Mouse (Mus musculus) NIH3T3 (cell line): ENCODE measurements around the gene Mcf2l.

Experiments used
- DNase-seq: peaks from one replicate; pipeline ENCODE4 v3.0.0-alpha.2; 2012; ENCODE audit warnings: low read depth

Mcf2l gene

GRCm38 (mm10) chr8:12994468-12994867 is 120.9 kb downstream of the Mcf2l start:
- no peak for DNase-seq

DNA sequence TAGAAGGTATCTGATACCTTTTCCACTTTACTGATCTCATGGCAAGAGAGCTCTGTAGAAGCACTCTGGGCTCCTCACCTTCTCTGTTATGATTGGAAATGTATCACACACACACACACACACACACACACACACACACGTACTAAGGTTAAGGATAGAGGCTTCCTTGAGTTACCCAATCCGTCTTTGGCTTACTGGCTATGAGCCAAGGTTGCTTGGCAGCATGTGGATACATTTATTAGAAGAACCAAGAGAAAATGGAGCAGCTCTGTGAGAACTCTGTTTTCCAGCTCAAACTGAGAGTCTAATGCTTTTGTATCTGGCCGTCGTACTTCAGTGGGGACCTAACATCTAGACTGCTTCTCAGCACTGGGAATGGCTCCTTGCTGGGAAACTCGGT is 121.9 kb downstream of the Mcf2l start:
- peak; percentile 86 for DNase-seq

DNA sequence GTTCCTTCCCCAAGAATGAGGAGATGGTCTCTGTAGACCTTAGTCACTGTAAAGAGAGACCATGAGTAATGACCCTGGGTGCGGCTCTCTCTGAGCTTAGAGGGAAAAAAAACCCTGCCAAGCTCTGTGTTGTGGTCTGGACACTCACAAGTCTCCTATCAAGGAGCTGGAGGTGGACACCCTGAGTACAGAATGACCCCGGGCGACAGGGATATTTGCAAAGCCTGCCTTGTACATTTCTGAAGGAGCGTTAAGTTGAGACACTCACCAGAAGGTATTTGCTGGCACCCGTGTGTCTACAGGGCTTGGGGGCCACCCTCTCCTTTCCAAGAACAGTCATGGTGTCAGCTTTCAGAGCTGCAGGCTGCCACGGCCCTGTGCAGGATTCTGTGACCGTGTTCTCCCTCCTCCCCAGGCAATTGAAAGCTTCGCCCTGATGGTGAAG is 123.2 kb downstream of the Mcf2l start:
- peak; percentile 65 for DNase-seq

DNA sequence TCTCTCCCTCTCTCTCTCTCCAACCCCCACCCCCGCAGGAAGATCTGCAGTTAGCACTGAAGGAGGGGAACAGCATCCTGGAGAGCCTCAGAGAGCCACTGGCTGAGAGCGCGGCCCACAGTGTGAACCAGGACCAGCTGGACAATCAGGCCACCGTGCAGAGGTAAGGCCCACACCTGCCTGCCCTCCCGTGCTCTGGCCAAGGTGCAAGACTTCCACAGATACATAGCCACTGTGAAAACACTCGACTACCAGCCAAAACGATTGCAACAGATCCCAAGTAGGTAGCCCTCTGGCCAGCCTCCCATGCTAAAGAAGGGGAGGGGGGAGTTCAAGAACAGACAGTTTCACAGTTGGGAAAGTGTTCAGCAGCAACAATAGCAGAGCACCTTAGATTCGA is 124.7 kb downstream of the Mcf2l start:
- no peak for DNase-seq

GRCm38 (mm10) chr8:12999793-13000192 is 126.2 kb downstream of the Mcf2l start:
- no peak for DNase-seq

GRCm38 (mm10) chr8:13007458-13007857 is 133.9 kb downstream of the Mcf2l start:
- no peak for DNase-seq

DNA sequence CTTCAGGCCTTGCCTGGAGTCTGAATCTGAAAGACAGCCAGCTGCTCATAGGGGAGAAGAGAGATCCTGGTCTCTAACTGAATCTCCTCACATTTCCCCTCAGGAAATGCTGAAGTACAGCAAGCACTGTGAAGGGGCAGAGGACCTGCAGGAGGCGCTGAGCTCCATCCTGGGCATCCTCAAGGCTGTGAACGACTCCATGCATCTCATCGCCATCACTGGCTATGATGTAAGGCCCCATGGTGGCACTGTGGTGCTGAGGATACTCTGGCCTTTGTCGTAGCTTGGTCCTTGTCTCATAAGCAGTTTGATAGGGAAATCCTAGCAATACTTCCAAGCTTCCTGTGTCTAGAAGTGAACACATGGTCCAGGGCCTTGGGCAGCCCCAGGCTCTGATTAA is 136.7 kb downstream of the Mcf2l start:
- DNase-seq: peak; percentile 9

DNA sequence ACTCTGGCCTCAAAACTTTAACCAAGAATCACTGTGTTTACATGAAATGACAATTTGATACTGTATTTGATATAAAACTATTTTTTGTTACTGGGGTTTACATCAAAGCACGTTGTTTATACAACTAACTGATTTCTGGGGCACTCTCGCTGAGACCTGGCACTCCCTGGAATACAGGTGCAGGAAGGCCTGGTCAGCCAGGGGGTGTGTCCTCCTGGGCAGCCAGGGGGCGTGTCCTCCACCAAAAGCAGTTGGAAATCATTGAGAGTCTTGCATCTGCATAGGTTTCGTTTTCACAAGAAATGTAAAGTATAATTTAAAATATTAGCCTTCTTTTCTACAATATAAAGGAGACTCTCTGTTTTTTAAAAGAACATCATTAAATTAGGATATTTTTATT is 146.0 kb downstream of the Mcf2l start:
- no peak for DNase-seq

- DNase-seq: no peak
These were observed 148.2 kb downstream of the Mcf2l start for GRCm38 (mm10) chr8:13021830-13022229.

GRCm38 (mm10) chr8:13025487-13026224 is 152.1 kb downstream of the Mcf2l start, which contains the start of gene F7:
F7 (plus strand) TSS chr8:13026034.
- no peak for DNase-seq

GRCm38 (mm10) chr8:13027615-13028014 is 154.0 kb downstream of the Mcf2l start:
- DNase-seq: no peak

DNA sequence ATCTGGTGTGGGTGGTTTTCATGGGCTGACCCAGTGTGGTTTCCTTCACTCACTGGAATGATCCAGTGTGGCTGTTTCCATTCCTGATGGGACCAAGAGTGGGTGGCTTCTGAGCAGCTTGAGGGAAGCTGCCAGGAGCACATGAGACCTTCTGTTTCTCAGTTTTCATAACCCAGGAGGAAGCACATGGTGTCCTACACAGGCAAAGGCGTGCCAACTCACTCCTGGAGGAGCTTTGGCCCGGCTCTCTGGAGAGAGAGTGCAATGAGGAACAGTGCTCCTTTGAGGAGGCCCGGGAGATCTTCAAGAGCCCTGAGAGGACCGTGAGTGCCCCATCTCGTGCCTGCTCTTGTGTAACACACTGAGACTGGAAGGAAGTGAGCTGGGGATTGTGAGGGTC is 154.9 kb downstream of the Mcf2l start:
- peak; percentile 5 for DNase-seq

DNA sequence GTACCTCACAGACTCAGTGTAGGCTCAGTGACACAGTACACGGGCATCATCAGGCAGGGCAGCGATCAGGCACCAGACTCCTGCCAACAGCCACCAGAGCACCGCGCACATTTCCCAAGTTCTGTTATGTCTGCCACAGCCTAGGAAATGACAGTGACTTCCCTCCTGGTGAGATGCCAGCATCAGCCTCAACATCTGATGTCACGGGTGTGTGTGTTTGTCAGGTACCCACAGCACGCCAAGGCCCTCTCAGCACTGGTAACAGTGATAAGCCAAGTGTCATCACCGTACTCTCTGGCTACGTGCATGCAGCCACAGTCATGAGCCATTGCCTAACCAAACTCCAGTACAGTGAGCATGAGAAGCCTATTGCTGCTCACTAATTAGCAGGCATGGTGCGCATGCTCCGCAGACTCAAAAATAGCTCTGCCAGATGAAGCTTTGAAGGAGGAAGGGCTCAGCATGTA is 162.8 kb downstream of the Mcf2l start:
- no peak for DNase-seq

GRCm38 (mm10) chr8:13037015-13037414 is 163.4 kb downstream of the Mcf2l start, which contains the start of gene F10:
F10 (plus strand) TSS chr8:13037308.
- no peak for DNase-seq

DNA sequence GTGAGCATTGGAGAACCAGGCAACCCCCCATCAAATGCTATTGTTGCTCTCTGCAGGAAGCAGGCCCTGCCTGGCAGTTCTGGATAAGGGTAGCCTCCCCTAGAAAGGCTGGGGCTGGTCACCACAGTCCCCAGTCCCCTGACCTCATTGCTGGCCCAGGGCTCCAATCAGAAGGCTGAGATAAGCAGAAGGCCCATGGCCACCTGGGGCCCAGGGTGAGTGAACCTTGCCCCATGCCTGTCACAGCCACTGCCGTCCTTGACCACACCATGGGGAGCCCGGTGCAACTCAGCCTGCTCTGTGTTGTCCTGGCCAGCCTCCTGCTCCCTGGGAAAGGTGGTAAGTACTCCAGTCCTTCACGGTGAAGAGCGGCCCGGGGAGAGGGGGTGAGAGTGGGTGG is 164.0 kb downstream of the Mcf2l start:
- DNase-seq: no peak

DNA sequence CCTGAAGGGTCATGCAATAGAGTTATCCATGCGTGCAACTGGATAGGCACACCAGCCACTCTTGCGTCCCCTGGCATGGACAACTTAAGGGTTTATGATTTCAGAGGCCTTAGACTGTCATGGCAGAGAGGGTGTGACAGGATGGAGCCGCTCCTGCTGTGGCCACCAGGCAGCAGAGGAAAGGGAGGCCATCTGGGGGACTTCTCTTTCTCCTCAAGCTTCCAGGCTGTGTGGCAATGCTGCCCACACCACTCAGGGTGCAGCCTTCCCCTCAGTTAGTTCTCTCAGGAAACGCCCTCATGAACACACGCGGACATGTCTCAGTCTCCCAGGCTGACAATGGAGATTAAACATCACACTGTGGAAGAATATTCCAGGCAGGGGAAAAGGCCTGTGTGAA is 165.4 kb downstream of the Mcf2l start:
- no peak for DNase-seq

GRCm38 (mm10) chr8:13041459-13041858 is 167.9 kb downstream of the Mcf2l start:
- DNase-seq: no peak

DNA sequence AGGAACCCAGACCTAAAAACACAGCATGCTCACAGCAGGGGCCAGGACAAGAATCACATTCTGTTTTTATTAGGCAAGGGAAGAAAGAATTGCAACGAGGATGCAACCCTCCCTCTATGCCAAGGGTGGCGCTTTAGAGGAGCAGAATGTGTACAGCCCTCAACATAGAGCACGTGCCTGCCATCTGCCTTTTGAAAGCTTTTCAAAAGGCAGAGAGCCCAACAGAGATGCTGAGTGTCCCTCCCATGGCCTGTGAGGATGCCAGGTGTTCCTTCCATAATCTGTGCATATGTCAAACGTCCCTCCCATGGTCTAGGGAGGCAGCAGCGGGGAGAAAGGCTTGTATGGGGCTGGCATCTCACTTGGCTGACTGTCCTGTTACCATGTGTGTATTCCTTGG is 174.0 kb downstream of the Mcf2l start:
- DNase-seq: no peak

DNA sequence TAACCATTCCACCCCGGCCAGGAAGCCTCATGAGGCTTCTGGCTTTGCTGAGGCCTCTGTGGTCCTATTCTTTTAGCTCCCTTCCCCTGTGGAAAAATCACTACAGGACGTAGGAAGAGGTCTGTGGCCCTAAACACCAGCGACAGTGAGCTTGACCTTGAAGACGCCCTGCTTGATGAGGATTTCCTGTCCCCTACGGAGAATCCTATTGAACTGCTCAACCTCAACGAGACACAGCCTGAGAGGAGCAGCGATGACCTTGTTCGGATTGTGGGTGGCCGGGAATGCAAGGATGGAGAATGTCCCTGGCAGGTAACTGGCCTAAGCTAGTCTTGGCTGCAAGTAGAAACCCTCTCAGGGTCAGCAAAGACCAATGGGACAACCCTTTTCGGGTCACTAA is 176.9 kb downstream of the Mcf2l start:
- DNase-seq: no peak

- no peak for DNase-seq
These were observed 183.7 kb downstream of the Mcf2l start for GRCm38 (mm10) chr8:13057351-13057750.

DNA sequence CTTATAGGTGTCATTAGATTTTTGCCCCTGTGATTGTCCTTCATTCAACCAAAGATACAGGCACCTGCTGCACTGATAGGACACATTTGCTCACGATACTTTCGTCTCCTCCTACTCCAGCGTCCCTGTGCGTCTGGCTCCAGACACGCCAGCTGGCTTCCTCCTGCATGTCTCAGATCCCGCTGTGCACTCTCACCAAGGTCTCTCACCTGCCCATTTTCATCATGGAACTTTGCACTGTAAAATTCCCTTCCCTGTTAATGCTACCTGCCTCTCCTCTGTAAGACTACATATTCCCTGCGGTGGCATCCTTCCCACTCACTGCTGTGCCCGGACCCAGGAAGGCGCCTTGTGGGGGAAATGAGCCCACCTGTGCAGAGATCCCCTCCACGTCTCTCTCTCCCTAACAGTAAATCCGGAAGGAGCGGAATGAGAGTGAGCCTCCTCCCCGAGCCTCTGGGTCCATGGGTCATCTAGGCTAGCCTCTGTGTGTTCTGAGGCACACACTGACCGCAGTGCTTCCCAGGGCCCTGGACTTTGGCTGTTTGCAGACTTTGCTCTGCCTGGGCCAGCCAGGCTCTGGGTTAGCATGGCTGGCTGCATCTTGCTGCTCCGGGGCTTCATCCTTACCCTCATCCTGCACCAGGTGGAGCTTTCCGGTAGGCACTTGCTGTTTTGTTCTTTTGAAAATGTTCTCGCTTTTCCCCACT is 187.0 kb downstream of the Mcf2l start, which contains the start of gene Proz:
TSS of gene Proz (plus strand) at position 474 of the 710 bp plus-strand sequence.
- no peak for DNase-seq

GRCm38 (mm10) chr8:13063112-13063511 is 189.5 kb downstream of the Mcf2l start:
- DNase-seq: no peak
